Mouse (Mus musculus) embryonic fibroblast, embryonic 13.5 days (primary cell): Measurements from ENCODE around the gene Kcnma1.

ENCODE experiments used
- CTCF ChIP-seq: IDR thresholded peaks from 2 replicates; pipeline ENCODE4 v1.5.1; 2011; ENCODE audit warnings: mild to moderate bottlenecking, control low read depth, low read length, moderate library complexity, borderline replicate concordance; ENCODE audit not compliant: insufficient read depth
- POLR2A ChIP-seq: IDR thresholded peaks from 2 replicates; pipeline ENCODE4 v1.6.1; 2011; ENCODE audit warnings: low read depth, mild to moderate bottlenecking, control low read depth, low read length, moderate library complexity

GRCm38 (mm10) chr14:23831284-23831683 is 183.0 kb downstream of the Kcnma1 start:
- no peak for TF ChIP-seq POLR2A
- TF ChIP-seq CTCF = no peak
